Mouse (Mus musculus) liver, postnatal 0 days (tissue): ENCODE measurements around the gene Rasgrp3. TPM values are rescaled to one million over a fixed set of nuclear protein-coding genes. Genes with fewer than 3 reads are reported as not detected.

ENCODE experiments used
- ATAC-seq: fragments of 200-750 bp; cut with Nextera tagmentation; 2 replicates; pipeline ENCODE4 v1.8.0; 2017; ENCODE audit warnings: mild to moderate bottlenecking, moderate library complexity
- DNase-seq: peaks from one replicate; pipeline ENCODE4 v3.0.0-alpha.2; 2016
- H3K27ac ChIP-seq: fragments of 300-500 bp; sonication (generic); 2 replicates; pipeline ENCODE4 v1.5.1; 2014; ENCODE audit warnings: antibody characterized with exemption, moderate library complexity, mild to moderate bottlenecking, low read depth
- H3K27me3 ChIP-seq: fragments of 300-500 bp; sonication (generic); 2 replicates; pipeline ENCODE4 v1.6.1; 2014; ENCODE audit warnings: low read length, control low read depth, mixed read lengths; ENCODE audit not compliant: insufficient read depth
- H3K36me3 ChIP-seq: fragments of 300-500 bp; sonication (generic); replicated peaks from 2 replicates; pipeline ENCODE4 v1.6.1; 2014; ENCODE audit warnings: mild to moderate bottlenecking, control low read depth, low read length, moderate library complexity, mixed read lengths; ENCODE audit not compliant: insufficient read depth
- H3K4me1 ChIP-seq: fragments of 300-500 bp; sonication (generic); 2 replicates; pipeline ENCODE4 v1.6.1; 2014; ENCODE audit warnings: antibody characterized with exemption, mild to moderate bottlenecking, control low read depth; ENCODE audit not compliant: insufficient read depth
- H3K4me2 ChIP-seq: fragments of 300-500 bp; sonication (generic); 2 replicates; pipeline ENCODE4 v1.6.1; 2014; ENCODE audit warnings: low read depth, mild to moderate bottlenecking, low read length, moderate library complexity, mixed read lengths
- H3K4me3 ChIP-seq: fragments of 300-500 bp; sonication (generic); 2 replicates; pipeline ENCODE4 v1.5.1; 2014; ENCODE audit warnings: low read depth, low read length
- H3K9ac ChIP-seq: fragments of 300-500 bp; sonication (generic); replicated peaks from 2 replicates; pipeline ENCODE4 v1.6.1; 2014; ENCODE audit warnings: mild to moderate bottlenecking, moderate library complexity
- H3K9me3 ChIP-seq: fragments of 300-500 bp; sonication (generic); 2 replicates; pipeline ENCODE4 v1.6.1; 2016; ENCODE audit warnings: mild to moderate bottlenecking, control low read depth, low read length, mixed read lengths
- CTCF ChIP-seq: sonication (generic); IDR thresholded peaks from 2 replicates; pipeline ENCODE4 v1.5.1; 2016; ENCODE audit warnings: antibody characterized with exemption, low read depth
- EP300 ChIP-seq: IDR thresholded peaks from 2 replicates; pipeline ENCODE4 v1.6.1; 2016; ENCODE audit warnings: antibody characterized with exemption, low read depth, mild to moderate bottlenecking
- WGBS: fragments of 180-500 bp; shearing (Covaris S2); extraction: QIAGEN DNeasy Blood & Tissue Kit; methylation state at CpG from one replicate; pipeline ENCODE4 v1.1.7; 2014; ENCODE audit not compliant: insufficient replicate concordance; 5-methylcytosine and 5-hydroxymethylcytosine counted together
- polyA plus RNA-seq: library from polyadenylated mRNA; unstranded; fragments of >200 nt; fragmentation: Nextera tagmentation; extraction: Ambion mirVana; gene quantifications from 2 replicates; pipeline ENCODE4 v1.2.1, GENCODE M21; 2015

Rasgrp3 gene
- polyA plus RNA-seq, 1 experiment from 2014 or later = 4.1 TPM

DNA sequence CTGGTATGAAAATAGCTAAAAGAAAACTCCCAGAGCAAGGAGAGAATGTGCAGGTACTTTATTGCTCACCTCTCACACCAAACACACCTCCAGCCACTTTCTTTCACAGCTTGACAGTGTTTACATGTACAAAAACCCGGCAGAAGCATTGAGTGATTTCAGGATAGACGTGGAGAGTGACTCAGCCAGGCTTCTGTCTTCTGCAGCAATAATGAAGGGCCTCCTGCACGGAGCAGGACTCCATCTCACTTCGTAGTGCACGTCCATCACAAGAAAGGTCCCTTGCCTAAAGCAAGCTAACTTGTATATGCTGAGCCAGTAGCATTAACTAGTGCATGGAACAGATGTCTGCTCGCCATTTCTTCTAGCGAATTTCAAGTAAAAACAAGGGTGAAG lies 101.4 kb downstream of the Rasgrp3 start:
- H3K4me1 ChIP-seq = no peaks in the 10 kb centered on the region
- DNase-seq = no peak
- no peak overlapping the region for H3K4me3 ChIP-seq
- no peak for ATAC-seq
- no peaks in the 10 kb centered on the region for H3K9me3 ChIP-seq
- H3K27me3 ChIP-seq = no peaks in the 10 kb centered on the region
- 82% methylated on average over 7 of the region's 7 CpGs for WGBS
- H3K36me3 ChIP-seq = peaks cover 7% of the 10 kb centered on the region
- no peak overlapping the region for H3K27ac ChIP-seq
- no peak overlapping the region for H3K9ac ChIP-seq
- no peak overlapping the region for H3K4me2 ChIP-seq
- no peak for TF ChIP-seq EP300
- TF ChIP-seq CTCF = no peak

GRCm38 (mm10) chr17:75538431-75538830 lies 102.7 kb downstream of the Rasgrp3 start:
- no peaks in the 10 kb centered on the region for H3K9me3 ChIP-seq

DNA sequence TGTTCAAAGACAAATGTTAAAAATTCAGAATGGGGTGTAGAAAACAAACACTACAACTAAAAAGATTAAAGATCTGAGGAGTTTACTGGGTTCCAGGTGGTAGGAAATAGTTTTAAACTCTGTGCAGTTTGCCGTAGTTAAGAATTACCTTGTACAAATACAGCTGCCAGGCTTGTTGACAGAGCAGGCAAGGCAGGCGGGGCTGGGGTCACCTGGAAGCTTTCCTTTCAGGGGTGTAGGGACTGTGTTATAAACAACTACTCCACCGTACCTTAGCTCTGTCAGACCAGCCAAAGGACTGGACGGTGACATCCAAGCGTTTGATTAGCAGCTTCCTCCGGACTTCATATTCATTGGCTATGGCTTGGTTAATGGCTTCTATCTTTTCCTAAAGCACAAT lies 103.4 kb downstream of the Rasgrp3 start:
- Histone ChIP-seq H3K4me1 (peaks cover under 1% of the 10 kb centered on the region; the same call in 1 of the 2 replicates), H3K4me3 (no peak overlapping the region), H3K9ac (no peak overlapping the region), H3K36me3 (peaks cover 16% of the 10 kb centered on the region), H3K4me2 (peak overlapping the region; percentile 40), H3K27ac (peak overlapping the region; percentile 34; the same call in 1 of the 2 replicates), H3K9me3 (no peaks in the 10 kb centered on the region), H3K27me3 (no peaks in the 10 kb centered on the region)
- no peak for TF ChIP-seq CTCF
- no peak for TF ChIP-seq EP300
- DNase-seq (peak; percentile 31), ATAC-seq (peak; percentile 76)
- WGBS = 63% methylated on average over 6 of the region's 6 CpGs

More at GRCm38 (mm10) chr17:75538431-75538830, 102.7 kb downstream of the Rasgrp3 start:
- Histone ChIP-seq H3K4me3 (no peak overlapping the region), H3K9ac (no peak overlapping the region), H3K4me1 (no peaks in the 10 kb centered on the region), H3K4me2 (no peak overlapping the region), H3K36me3 (peaks cover 16% of the 10 kb centered on the region), H3K27ac (no peak overlapping the region), H3K27me3 (no peaks in the 10 kb centered on the region)
- no peak for DNase-seq
- no peak for ATAC-seq
- WGBS = 78% methylated on average over 12 of the region's 12 CpGs
- TF ChIP-seq CTCF (no peak), EP300 (no peak)

- no peak for DNase-seq
- 72% methylated on average over 5 of the region's 5 CpGs for WGBS
- H3K27ac ChIP-seq = no peak overlapping the region
- H3K4me2 ChIP-seq = no peak overlapping the region
- peaks cover 4% of the 10 kb centered on the region; the same call in 1 of the 2 replicates for H3K4me1 ChIP-seq
- no peaks in the 10 kb centered on the region for H3K9me3 ChIP-seq
- H3K36me3 ChIP-seq = peaks cover 16% of the 10 kb centered on the region
- H3K4me3 ChIP-seq = no peak overlapping the region
- no peak for ATAC-seq
- H3K9ac ChIP-seq = no peak overlapping the region
- TF ChIP-seq CTCF = no peak
- no peak for TF ChIP-seq EP300
- H3K27me3 ChIP-seq = no peaks in the 10 kb centered on the region
Observed at GRCm38 (mm10) chr17:75539841-75540240, 104.1 kb downstream of the Rasgrp3 start.

DNA sequence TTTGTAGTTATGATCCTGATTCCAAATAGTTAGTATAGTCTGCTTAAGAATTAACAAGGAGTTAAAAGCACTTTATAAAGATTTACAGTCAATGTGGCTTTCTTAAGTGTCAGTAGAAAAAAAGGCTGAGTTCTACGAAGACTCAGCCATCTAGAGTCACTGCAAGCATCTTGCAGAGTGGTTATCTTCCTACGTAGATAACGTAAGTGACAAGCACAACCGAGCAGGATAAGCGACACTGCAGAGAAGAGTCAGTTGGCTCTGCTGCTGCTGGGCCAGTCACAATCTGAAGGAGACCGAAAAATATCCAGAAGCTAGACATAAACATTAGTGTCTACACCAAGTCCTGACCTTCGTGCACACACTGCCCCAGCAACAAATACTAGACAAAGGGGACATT lies 107.7 kb downstream of the Rasgrp3 start:
- H3K4me2 ChIP-seq = no peak overlapping the region
- no peak overlapping the region for H3K9ac ChIP-seq
- no peak overlapping the region for H3K27ac ChIP-seq
- no peak overlapping the region for H3K4me3 ChIP-seq
- H3K4me1 ChIP-seq = peaks cover 4% of the 10 kb centered on the region; the same call in 1 of the 2 replicates
- WGBS = 44% methylated on average over 7 of the region's 7 CpGs
- TF ChIP-seq CTCF (no peak), EP300 (no peak)
- peaks cover 22% of the 10 kb centered on the region for H3K36me3 ChIP-seq
- no peaks in the 10 kb centered on the region for H3K9me3 ChIP-seq
- ATAC-seq = no peak
- DNase-seq = no peak
- H3K27me3 ChIP-seq = no peaks in the 10 kb centered on the region

DNA sequence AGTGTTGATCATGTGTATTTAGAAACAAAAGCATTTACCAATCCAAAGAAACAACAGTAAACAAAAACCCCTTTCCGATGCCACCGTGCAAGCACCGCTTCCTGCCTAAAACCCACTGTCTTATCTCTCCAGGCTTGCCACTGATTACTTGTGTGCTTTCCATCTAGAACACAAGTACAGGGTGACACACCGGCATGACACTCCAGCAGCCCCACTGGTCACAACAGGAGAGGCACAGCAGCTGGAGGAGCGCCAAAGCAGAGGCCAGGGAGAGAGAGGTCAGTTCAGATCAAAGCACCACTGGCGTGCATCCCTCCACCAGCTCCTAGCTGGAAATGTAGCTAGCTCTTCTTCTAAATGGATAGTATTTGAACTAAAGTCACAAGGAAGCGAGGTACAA lies 108.6 kb downstream of the Rasgrp3 start:
- Histone ChIP-seq H3K27me3 (no peaks in the 10 kb centered on the region), H3K4me1 (peaks cover 4% of the 10 kb centered on the region; the same call in 1 of the 2 replicates), H3K27ac (no peak overlapping the region), H3K4me2 (no peak overlapping the region), H3K9me3 (no peaks in the 10 kb centered on the region), H3K36me3 (peaks cover 22% of the 10 kb centered on the region), H3K9ac (no peak overlapping the region), H3K4me3 (no peak overlapping the region)
- TF ChIP-seq EP300 (no peak), CTCF (no peak)
- WGBS = 49% methylated on average over 7 of the region's 7 CpGs
- ATAC-seq = peak; percentile 49
- peak; percentile 66 for DNase-seq
